Mouse (Mus musculus) heart, postnatal 0 days (tissue): ENCODE measurements at regions not wholly inside any gene's neighbourhood (a gene's known extent, or its start where the extent isn't known, plus 50 kb on each side); places are given as distances from the start of the nearest gene placed in this dataset.

ENCODE experiments used
- CTCF ChIP-seq: IDR thresholded peaks from 2 replicates; pipeline ENCODE4 v1.5.1; 2016; ENCODE audit warnings: antibody characterized with exemption, control low read depth, low read depth
- EP300 ChIP-seq: IDR thresholded peaks from 2 replicates; pipeline ENCODE4 v1.6.1; 2016; ENCODE audit warnings: antibody characterized with exemption, low read depth

DNA sequence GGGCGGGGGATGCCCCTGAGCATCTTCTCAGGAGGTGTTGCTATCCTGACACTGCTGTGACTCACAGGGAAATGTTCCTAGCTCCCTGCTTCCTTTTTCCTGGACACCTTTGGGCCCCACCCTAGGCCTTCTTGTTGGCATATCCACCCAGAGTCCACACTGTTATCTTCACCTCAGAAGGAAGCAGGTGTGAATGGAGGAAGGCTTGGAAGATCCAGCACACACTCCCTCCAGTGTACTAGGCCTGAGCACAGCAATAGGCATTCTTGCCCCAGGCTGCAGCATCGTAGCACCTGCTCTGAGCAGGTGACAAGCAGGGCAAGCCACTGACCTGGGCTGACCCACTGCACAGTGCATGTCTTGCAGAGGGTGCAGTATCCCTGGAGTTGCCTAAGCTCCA is 172.6 kb upstream of the Klf3 start:
- no peak for TF ChIP-seq CTCF
- TF ChIP-seq EP300: no peak
